Mouse (Mus musculus): ENCODE measurements around the gene Hmgn1. TPM values are rescaled to one million over a fixed set of nuclear protein-coding genes. Genes with fewer than 3 reads are reported as not detected.
"Not testable (repeated sequence)": the region's sequence is repeated elsewhere in the genome, so short reads cannot be mapped to it uniquely, and the experiment has no call there.

Gene Hmgn1
- total RNA-seq, 4 experiments from 2014 or later, result 19.1 to 31.3 (median 25.5) TPM

DNA sequence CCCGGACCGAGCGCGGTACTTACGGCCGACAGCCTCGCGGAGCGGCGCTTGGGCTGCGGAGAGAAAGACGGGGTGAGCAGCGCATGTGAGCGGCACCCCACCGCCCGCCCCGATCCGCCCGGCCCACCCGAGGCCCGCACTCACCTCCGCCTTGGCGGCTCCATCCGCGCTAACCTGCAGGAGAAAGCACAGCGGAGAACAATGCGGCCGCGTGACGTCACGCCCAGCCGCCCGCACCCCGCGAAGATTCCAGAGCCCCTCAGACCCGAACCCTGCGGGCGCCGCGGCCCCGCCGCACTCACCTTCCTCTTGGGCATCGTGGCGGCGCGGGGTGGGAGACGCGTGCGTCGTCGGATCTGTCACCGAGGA lies 257 bp downstream of the Hmgn1 start:
- no peak for DNase-seq (ENCODE audit: low spot score in 2 of 2)

DNA sequence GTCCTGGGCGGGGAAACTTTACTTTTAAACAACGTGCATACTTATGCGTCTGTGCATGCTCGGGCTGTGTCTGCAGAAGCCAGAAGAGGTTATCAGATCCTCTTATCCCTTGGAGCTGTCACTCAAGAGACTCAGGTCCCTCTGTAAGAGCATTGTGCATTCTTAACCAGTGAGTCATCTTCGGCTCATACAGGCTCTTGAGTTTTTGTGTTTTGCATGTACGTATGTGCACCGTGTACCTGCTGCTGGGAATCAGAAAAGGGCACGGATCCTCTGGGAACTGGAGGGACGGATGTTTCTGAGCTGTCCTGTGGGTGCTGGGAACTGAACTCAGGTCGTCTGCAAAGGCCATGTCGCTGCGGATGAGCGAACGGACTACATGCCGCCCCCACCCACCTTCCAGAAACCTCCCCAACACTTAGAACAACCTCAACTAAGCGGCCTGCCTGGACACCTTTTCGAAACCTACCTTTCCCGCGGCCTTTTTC lies 801 bp downstream of the Hmgn1 start:
- no peak for DNase-seq (ENCODE audit: low spot score in 2 of 2)

DNA sequence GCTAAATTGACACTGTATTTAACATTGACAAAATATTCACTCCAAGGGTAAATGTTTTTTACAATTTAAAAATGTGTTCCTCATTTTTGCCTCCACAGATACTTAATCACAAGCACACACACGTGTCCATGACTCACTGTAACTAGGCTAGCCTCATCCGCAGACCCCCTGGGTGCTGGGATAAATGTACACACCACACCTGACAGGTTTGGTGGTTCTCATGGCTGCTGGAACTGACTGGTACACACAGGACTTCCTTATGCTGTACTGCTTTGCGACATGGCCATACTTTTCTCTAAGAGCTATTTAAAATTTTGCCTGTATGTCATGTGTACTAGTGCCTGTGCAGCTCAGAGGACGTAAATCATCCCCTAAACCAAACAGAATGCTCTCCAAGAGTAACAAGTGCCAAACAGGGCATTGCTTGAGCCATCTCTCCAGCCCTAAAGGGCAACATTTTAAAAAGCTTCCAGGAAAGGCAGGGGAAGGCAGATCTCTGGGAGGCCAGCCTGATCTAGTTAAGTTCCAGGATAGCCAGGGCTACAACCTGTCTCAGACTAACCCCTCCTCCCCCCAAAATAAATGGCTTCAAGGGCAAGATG lies 7.4 kb downstream of the Hmgn1 start:
- no peak for DNase-seq (ENCODE audit: low spot score in 2 of 2)

DNA sequence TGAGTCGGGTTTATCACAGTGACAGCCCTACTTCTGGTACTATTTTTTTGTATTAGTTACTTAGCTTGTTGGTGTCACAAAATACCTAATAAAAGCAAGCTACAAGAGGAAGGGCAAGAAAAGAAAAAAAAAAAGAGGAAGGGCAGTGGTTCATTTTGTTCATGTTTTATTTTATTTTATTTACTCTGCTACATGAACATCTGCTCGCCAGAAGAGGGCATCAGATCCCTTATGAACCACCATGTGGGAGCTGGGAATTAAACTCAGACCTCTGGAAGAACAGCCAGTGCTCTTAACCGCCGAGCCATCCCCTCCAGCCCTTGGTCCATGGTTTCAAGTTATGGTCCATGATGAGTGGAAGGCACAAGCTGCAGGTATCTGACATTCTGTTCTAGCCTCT lies 12.8 kb downstream of the Hmgn1 start:
- no peak for DNase-seq (ENCODE audit: low spot score in 2 of 2)

DNA sequence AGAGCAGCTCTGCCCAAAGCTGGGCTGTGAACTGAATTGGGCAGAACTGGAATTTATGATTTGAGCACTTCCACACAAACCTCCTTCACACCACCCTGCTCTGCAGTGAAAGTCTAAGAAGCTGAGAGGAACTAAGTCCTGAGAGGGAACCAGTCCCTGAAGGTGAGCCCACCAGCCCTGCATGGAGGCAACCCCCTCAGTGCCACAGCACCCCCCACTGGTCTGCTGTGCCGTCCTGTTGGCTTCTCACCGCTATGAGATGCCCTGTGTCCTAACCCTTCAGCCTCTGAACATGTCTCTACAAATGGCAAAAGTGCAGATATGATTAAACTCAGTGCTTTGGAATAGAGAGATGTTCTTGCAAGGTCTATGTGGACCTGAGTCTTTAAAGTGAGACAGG lies 14.8 kb downstream of the Hmgn1 start:
- no peak for DNase-seq (ENCODE audit: low spot score in 2 of 2)

DNA sequence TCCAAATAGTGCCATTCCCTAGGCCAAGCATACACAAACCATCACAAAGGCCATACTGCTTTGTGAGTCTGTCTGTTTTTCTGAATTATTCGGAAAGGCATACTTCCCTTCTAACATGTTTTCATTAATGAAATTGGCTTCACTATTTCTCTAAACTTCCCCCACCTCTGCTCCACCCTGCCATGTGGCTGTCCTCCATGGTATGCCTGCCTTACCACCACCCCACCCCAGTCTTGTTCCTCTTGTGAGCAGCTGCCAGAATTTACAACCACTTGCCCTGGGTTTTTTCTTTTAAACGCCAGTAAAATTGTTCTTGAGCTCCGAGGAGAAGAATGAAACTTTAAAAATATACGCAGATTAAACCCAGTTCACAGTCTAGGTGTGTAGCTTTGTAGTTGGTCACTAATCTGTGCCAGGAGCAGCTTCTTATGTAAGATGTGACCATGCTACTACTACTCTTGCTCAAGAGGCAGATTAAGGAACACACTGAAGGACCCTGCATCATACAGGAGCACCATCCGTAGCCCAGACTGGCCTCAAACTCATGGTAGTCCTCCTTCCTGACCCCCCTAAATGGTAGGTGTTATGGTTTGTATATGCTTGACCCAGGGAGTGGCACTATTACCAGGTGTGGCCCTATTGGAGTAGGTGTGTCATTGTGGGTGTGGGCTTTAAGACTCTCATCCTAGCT lies 16.7 kb downstream of the Hmgn1 start:
- no peak for DNase-seq (ENCODE audit: low spot score in 2 of 2)

DNA sequence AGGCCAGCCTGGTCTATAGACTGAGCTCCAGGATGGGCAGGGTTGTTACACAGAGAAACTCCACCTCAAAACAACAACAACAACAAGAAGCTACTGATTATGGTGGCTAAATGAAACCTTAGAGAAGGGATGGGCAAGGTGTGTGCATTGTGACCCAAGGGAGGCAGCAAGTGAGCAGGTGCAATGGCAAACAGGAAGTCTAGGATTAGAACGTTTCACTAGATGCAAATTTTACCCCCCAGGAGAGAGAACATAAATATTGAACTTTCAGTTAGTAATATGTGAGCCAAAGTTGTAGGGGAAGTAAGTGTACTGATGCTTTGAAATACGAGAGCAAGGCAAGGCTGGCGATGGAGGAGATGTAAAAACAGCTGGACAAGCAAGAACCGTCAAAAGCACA lies 17.9 kb downstream of the Hmgn1 start:
- DNase-seq (ENCODE audit: low spot score in 2 of 2), result no peak

DNA sequence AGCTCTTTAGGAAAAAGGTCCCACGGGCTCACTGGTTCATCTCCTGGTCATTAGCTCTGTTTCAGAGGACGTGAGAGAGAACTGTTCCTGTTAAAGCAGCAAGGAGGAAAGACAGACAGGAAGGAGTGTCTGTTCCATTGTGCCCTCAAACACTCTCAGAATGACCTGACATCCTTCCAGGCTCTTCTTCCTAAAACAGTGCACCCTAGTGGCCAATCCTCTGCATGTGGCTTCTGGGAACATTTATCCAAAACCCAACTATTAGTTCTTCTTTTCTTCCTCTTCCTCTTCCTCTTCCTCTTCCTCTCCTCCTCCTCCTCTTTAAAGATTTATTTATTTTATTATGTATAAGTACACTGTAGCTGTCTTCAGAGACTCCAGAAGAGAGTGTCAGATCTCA lies 24.5 kb downstream of the Hmgn1 start:
- DNase-seq (ENCODE audit: low spot score in 2 of 2), result no peak

DNA sequence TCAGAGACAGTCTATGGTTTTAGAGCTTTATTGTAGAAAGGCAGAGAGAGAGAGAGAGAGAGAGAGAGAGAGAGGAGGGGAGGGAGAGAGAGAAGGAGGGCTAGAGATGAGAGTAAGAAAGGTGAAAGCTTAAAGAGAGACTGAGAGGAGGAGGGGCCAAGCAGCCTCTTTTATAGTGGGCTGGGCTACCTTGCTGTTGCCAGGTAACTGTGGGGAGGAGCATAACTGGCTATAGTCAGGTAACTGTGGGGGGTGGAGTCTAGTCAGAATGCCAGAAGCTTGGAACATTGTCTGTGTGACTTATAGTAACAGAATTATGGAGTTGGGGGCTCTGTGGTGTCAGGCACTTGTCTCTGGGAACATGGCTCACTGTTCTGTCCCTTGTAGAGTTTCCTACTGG lies 29.7 kb downstream of the Hmgn1 start:
- not testable (repeated sequence) for DNase-seq (ENCODE audit: low spot score in 2 of 2)

DNA sequence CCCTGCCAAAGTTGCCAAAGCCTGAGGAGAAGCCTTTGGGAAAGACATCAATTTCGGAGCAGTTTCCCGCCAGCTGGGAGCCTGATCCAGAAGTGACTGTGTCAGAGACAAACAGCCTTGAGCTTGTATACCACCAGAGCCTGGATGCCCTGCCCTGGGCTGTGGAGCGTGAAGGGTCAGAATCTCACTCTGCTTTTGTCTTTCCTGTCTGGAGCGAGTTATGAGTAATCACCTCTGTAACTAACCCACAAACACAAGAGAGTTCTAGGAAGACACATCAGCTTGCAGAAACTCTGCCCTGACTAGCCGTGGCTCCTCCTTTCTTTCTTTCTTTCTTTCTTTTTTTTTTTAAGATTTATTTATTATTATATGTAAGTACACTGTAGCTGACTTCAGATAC lies 31.6 kb downstream of the Hmgn1 start:
- no peak for DNase-seq (ENCODE audit: low spot score in 2 of 2)

DNA sequence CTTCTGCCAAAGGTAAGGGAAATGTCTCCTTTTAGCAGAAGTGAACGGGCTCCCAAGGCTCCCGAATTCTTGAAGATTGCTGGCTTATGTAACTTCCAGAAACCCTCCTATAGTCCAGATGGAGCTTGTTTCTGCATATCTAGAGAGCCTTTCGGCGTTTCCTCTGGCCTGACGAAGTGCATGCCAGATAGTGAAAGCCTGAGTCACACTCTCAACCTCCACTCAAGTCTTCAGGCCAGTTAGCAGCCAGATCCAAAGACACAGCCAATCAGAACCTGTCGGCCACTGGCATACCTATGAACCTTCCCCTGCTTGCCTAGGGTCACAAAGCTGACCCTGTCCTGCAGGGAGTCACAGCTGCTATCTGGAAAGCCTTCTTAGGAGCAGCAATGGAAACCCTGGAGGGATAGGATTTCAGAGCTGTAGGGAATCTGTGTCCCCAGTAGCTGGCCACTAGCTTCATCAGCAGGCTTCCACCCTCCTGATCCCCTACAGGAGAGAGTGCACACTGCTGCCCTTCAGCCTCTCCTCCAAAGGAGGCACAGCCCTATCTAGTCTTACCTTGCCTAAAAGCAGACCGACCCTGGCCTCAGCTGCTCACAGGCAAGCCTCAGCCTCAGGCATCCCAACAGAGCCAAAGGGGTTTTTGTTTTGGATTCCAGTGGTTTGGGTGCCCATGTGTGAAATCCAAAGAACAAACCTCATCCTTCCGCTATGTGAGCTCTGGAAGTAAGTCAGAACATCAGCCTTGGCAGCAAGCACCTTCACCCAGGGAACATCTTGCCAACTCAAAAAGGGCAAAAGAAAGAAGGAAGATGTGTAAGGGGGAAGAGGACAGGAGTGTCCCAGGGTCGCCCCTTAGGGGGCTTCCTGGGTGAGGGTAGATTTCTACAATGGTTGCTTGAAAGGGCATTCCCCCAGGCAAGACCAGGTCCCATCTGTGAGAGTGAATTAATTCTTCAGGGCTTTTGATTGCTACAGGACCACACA lies 35.7 kb downstream of the Hmgn1 start:
- DNase-seq (ENCODE audit: low spot score in 2 of 2), result no peak

DNA sequence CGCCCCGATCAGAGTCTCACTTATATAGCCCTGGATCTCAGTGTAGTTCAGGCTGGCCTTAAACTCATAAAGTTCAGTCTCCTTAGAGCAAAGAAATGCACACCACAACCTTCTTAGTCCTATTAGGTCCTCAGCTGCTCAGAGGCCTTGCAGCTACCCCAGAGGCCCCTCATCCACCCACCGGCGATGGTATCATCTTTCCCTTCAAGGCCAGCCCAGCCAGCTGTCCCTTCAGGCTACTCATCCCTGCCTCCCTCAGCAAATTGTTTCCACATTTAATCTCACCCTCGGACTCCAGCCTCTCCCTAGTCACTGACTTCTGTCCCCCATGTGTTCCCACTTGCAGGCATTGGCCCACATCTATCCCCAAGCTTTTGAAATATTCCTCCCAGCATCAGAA lies 39.4 kb downstream of the Hmgn1 start:
- no peak for DNase-seq (ENCODE audit: low spot score in 2 of 2)

DNA sequence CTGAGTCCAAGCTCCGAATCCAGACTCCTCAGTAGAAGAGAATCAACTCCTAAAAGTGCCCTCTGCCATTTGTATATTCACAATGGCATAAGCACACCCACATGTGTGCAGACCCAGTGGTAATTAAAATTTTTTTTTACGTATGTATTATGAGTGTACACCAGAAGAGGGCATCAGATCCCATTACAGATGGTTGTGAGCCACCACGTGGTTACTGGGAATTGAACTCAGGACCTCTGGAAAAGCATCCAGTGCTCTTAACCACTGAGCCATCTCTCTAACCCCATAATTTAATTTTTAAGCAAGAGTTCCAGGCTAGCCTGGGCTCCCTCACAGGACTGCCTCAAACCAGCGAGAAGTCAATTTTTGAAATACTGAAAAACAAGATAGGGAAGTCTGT lies 40.1 kb downstream of the Hmgn1 start:
- DNase-seq (ENCODE audit: low spot score in 2 of 2), result no peak

DNA sequence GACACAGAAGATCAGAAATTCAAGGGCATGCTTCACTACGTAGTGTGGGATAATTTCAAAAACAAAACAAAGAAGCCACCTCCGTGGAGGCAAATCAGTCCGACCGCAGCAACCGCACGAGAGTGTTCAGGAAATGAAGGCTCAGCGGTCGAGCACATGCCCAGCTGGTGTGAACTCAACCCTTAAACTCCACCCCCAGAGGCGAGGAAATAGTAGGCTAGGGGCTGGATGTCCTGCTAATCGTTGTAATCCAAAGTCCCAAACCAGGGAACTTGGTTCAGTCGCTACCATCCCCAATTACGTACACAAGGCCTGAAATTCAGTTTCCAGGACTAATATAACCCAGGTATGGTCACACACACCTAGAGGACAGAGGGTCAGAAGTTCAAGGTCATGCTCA lies 40.5 kb downstream of the Hmgn1 start:
- DNase-seq (ENCODE audit: low spot score in 2 of 2), result no peak

DNA sequence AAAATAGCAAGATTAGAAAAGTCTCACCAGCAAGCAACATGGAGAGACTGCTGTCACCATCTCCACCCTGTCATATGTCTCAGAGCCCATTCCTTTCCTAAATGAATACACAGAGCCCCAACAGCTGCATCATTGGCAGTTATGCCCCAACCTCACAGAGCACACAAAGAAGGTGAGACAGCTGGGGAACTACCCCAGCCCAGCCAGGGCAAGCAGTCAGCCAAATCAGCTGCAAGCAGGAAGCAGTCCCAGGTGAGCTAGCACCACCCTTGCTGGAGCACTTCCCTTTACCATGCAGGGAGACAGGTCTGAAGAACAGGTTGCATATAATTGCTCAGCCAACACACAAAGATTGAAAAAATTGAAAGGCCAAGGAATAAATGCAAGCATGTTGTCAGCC lies 41.9 kb downstream of the Hmgn1 start:
- no peak for DNase-seq (ENCODE audit: low spot score in 2 of 2)

DNA sequence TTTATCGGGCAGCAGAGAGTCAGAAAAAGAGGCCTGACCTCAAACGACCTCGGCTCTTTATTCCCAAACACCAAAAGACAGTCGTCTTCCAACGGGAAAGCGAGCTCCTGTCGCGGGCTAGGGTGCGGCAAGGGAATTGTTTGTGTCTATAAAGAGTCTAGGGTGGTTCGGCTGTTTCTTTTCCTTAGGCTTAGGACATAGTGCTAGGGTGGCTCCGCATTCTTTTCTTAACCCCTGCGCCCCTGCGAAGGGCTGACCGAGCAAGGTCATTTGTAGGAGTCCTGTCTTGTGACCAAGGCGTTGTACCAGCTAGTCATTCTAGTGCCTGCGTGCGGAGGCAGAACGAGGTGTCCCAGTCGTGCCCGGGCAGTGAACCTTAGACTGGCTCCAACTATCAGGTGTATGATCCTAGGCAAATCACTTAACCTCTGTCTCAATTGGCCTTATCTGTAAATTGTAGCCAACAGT lies 44.3 kb downstream of the Hmgn1 start:
- peak; percentile 19 to 47 for DNase-seq (ENCODE audit: low spot score in 2 of 2)

DNA sequence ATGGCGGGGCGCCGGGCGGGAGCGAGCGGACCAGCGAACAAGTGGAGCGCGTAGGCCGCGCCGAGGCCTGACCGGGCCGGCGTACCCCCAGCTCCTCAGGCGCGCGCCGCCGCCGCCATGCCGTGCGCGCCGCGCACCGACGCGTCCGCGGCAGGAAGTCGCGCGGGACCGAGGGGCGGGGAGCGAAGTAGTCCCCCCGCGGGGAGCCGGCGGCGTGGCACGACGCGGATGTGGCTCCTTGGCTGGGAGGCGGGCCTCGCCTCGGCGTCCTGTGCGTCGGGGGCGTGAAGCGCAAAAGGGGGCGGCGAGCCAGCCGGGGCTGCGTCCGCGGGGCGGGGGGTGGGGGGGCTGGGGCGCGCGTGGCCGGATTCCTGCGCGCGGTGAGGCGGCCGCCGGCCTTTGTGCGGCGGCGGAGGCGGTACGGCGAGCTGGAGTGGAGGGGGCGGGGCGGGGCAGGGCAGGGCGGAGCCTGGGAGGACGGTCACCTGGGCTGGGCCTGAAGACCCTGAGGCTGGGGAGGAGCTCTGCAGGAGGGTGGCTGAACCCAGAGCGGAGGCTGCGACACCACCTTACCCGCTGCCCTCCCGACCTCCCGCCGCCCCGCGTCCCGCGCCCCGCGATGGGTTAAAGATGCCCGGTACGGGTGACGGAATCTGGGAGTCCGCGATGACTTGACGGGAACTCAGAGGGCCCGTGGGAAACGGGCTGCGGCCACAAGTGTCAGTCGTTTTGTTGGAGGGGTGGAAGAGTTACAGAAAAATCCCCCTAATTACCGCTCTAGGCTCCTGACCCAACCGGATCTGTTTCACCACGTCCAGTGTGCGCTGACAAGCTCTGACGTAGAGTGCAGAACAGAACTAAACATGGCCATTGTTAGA lies 45.0 kb downstream of the Hmgn1 start, which contains the start of gene Brwd1:
Brwd1 (minus strand) TSS at position 226 of the 878 bp plus-strand sequence.
- DNase-seq (ENCODE audit: low spot score in 2 of 2), result peak; percentile 81 to 86

DNA sequence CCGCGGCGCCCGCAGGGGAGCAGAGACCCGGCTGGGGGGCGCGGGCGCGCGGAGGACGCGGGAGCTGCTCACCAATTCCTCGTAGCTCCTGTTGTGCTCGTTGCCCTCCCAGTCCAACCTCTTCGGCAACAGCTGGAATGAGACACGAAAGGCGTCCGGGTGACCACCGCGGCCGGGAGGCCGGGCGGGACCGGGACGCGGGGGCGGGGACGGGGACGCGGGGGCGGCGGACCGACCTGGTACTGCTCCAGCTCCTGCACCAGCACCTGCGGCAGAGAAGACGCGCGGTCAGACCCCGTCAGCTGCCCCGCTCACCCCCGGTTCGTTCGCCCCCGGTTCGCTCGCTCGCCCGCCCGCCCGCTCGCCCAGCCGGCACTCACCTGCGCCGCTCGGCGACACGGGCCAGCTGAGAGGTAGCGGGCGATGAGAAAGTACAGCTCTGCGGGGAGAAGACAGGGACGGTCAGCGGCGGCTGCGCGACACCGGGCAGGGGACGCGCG lies 45.7 kb downstream of the Hmgn1 start:
- peak; percentile 31 to 40 for DNase-seq (ENCODE audit: low spot score in 2 of 2)

DNA sequence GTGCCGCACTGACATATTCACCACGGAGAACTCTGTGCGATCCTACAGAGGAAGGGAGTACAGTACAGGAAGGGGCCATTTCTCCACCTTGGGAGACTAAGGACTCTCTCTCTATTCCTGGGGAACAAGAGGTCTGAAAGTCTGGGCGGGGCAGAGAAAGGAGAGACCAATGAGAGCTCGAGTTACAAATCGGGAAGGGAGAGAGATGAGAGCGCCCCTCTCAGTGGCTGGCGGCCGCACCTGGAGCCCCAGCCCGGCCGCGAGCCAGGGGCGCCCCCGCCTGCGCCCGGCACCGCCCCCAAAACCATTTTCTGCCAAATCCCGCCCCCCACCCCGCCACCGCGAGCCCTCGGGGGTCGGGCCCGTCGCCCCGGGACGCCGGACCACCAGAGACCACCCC lies 46.2 kb downstream of the Hmgn1 start:
- peak; percentile 84 to 87 for DNase-seq (ENCODE audit: low spot score in 2 of 2)

DNA sequence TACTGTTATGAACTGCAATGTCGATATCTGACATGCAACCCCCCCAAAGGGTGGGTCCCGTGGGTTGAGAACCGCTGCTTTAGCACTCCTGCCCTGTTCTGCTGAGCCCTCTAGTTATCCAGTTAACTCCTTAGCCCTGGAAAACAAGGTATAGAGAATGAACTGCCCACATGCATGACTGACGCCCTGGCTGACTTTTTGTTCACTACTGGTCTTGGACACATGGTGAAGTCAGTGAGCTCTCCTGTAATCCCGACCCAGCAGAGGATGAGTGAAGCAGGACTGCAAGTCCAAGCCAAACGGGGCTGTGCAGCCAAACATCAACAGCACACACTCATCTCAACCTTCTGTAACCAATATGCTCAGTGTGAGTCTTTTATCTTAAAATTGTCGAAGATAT lies 47.0 kb downstream of the Hmgn1 start:
- DNase-seq (ENCODE audit: low spot score in 2 of 2), result no peak

Measured in gastrocnemius, adult 8-10 months (tissue).